Mouse (Mus musculus): ENCODE data around the gene Acly.

DNA sequence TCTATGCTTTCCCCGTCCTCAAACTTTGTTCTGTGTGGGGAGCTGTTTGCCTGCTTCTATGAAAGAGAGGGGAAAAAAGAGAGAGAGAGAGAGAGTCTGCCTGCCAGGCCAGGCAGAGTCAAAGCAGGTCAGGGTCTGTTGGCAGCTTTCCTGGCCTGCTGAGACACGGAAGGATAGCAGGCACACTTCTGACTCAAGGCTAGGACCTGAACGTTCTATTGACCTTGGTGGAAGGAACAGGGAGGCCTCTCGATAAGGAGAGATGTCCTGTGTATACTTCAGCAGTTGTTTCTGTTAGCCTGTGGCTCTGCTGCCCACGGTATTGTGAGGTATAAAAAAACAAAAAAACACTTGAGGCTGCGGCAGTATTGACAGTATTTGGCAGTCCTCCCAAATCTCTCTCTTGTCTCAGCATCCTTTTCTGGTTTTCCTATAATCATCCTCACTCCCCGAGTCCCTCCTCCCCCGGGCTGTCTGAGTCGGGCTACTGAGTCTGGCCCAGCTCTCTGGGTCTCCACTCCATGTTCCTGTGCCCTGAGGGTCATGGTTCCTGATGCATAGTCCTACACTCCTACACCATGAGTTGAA, 99.1 kb downstream of the Acly start:
- no peak for TF ChIP-seq POLR2A (IDR thresholded peaks at IDR 0.05; ENCODE audit: insufficient read depth, low read length)
- TF ChIP-seq CTCF (IDR thresholded peaks at IDR 0.05; ENCODE audit: low read depth, low read length): no peak
